Mouse (Mus musculus): ENCODE data around the gene Gm813.

The Gm813 gene

GRCm38 (mm10) chr16:58603831-58604230, 12.9 kb downstream of the Gm813 start:
- DNase-seq: no peak

- DNase-seq: no peak
Measured at GRCm38 (mm10) chr16:58600846-58601245, 15.9 kb downstream of the Gm813 start.

DNA sequence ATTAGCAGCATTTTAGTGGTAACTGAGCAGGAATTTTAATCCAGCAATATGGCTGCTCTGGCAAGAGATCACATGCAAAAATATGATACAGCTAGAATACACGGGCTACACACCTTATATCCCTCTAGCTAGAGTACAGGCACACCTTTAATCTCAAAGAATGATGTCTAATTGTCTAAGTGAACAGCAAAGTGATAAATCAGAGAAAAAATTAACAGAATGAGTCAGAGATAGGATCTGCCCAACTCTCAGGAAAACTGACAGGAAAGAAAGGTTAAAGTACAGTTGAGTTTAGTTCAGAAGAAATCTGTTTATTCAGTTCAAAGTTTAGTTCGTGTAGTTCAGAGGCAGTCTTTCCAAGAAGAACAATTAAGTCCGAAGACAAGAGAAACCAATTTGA, 25.5 kb downstream of the Gm813 start:
- no peak for DNase-seq

DNA sequence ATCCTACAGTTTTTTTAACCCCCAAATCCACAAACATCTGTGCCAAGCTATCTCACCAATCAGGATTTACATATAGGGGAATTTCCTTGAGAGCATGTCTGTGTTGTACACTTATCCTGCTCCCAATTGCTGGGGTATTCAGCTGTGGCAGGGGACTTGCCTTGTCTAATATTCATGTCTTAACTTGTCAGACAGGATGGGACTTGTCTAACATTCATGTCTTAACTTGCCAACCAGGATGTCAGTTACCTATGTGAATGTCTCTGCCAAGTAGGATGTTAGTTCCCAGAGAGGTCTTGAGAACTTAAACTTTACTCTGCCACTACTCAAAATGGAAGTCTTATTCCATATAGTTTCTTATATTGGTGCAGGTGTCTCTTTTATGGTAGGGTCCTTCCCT, 27.3 kb downstream of the Gm813 start:
- no peak for DNase-seq

DNA sequence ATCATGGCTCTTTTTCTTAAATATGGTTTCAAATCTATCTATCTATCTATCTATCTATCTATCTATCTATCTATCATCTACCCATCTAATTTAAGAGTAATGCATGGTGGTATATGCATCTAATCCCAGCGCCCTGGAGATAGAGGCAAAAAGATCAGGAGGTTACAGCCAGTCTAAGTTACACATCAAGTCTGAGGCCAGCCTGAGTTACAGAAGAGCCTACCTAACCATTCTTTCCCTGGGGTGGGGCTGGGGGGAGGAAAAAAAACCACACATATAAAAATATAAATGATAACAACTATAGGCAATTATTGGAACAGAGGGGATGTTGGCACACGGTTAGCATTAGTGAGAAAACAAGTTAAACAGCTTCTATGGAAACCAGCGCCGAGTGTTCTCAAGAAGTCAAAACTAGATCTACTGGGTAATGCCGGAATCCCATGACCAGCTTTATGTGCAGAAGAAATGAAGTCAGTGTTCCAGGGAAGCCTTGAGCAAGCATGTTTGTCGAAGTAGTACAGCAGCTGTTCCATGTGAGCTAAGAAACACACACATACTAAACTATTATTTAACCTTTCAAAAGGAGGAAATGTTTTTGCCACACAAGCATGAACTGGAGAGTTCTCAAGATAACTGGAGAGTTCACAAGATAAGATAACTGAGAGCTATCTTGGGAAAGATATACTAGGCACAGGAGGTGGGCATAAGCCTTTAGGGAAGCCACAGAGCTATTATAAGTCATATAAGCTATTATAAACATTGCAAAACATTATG, 42.6 kb downstream of the Gm813 start:
- no peak for DNase-seq

DNA sequence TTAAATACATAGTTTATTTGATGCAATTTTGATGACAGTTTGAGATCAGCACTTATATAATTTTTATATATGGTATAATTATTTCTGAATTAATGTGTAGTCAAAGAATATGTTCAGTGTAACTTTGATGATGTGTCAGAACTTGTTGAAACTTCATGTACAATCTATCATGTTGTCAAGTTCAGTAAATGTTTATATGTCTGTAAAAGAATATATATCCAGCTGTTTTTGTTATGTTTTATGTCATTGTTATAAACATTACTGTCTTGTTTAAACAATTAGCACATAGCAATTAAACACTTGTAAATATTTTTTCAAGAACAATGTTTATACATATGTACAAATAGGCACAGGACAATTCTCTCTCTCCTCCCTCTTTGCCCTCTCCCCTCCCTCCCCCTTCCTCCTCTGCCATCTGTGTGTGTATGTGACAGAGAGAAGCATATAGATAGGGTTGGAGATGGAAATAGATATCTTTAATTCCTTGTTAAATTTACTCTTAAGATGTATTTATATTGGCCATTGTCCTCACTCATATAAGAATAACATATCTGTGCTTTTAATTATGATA, 46.0 kb downstream of the Gm813 start:
- no peak for DNase-seq
